Mouse (Mus musculus): ENCODE data around the gene Lbr. TPM values are rescaled to one million over a fixed set of nuclear protein-coding genes. Genes with fewer than 3 reads are reported as not detected.

Lbr gene
- polyA plus RNA-seq, 1 experiment from 2014 or later: 27.8 TPM

GRCm38 (mm10) chr1:181856329-181856728, 13.5 kb upstream of the Lbr start:
- Histone ChIP-seq H3K4me3 (ENCODE audit: low read depth, low read length) (no peak overlapping the region), H3K4me2 (ENCODE audit: low read length) (no peak overlapping the region), H3K27ac (ENCODE audit: low read length) (no peak overlapping the region), H3K36me3 (ENCODE audit: control insufficient read depth, insufficient read depth, low read length) (no peaks in the 10 kb centered on the region), H3K9ac (ENCODE audit: low read depth, low read length) (no peak overlapping the region), H3K27me3 (ENCODE audit: control insufficient read depth, insufficient read depth, low read depth, low read length) (peaks cover 3% of the 10 kb centered on the region), H3K4me1 (ENCODE audit: control insufficient read depth, insufficient read depth, low read length) (peaks cover 4% of the 10 kb centered on the region; the same call in 1 of the 2 replicates), H3K9me3 (replicated peaks; ENCODE audit: control insufficient read depth, low read length, poor library complexity, severe bottlenecking) (no peaks in the 10 kb centered on the region)
- 83% methylated on average over 2 of the region's 2 CpGs for WGBS
- ATAC-seq: no peak

GRCm38 (mm10) chr1:181854829-181855228, 12.0 kb upstream of the Lbr start:
- ATAC-seq: no peak
- H3K9ac ChIP-seq (ENCODE audit: low read depth, low read length): no peak overlapping the region
- no peak overlapping the region for H3K4me2 ChIP-seq (ENCODE audit: low read length)
- no peaks in the 10 kb centered on the region for H3K9me3 ChIP-seq (replicated peaks; ENCODE audit: control insufficient read depth, low read length, poor library complexity, severe bottlenecking)
- 100% methylated on average over 2 of the region's 2 CpGs for WGBS
- no peak overlapping the region for H3K4me3 ChIP-seq (ENCODE audit: low read depth, low read length)
- H3K27ac ChIP-seq (ENCODE audit: low read length): no peak overlapping the region
- H3K36me3 ChIP-seq (ENCODE audit: control insufficient read depth, insufficient read depth, low read length): no peaks in the 10 kb centered on the region
- H3K4me1 ChIP-seq (ENCODE audit: control insufficient read depth, insufficient read depth, low read length): peaks cover 4% of the 10 kb centered on the region; the same call in 1 of the 2 replicates
- peaks cover 3% of the 10 kb centered on the region for H3K27me3 ChIP-seq (ENCODE audit: control insufficient read depth, insufficient read depth, low read depth, low read length)

GRCm38 (mm10) chr1:181853081-181853736, 10.4 kb upstream of the Lbr start:
- Histone ChIP-seq H3K27me3 (ENCODE audit: control insufficient read depth, insufficient read depth, low read depth, low read length) (peaks cover 3% of the 10 kb centered on the region), H3K9ac (ENCODE audit: low read depth, low read length) (peak overlapping the region; percentile 21; the same call in 1 of the 2 replicates), H3K4me2 (ENCODE audit: low read length) (peak overlapping the region; percentile 46), H3K36me3 (ENCODE audit: control insufficient read depth, insufficient read depth, low read length) (no peaks in the 10 kb centered on the region), H3K9me3 (replicated peaks; ENCODE audit: control insufficient read depth, low read length, poor library complexity, severe bottlenecking) (no peaks in the 10 kb centered on the region), H3K4me1 (ENCODE audit: control insufficient read depth, insufficient read depth, low read length) (peaks cover 4% of the 10 kb centered on the region; the same call in 1 of the 2 replicates), H3K27ac (ENCODE audit: low read length) (no peak overlapping the region), H3K4me3 (ENCODE audit: low read depth, low read length) (peak overlapping the region; percentile 13)
- no peak; the same call in 1 of the 2 replicates for ATAC-seq
- 15% methylated on average over 21 of the region's 21 CpGs for WGBS

- ATAC-seq: no peak
- no peak overlapping the region; the same call in 1 of the 2 replicates for H3K4me2 ChIP-seq (ENCODE audit: low read length)
- WGBS: 59% methylated on average over 13 of the region's 13 CpGs
Observed at GRCm38 (mm10) chr1:181852466-181852865, 9.6 kb upstream of the Lbr start.

GRCm38 (mm10) chr1:181851521-181852310, 8.9 kb upstream of the Lbr start:
- Histone ChIP-seq H3K27ac (ENCODE audit: low read length) (no peak overlapping the region), H3K36me3 (ENCODE audit: control insufficient read depth, insufficient read depth, low read length) (no peaks in the 10 kb centered on the region), H3K9ac (ENCODE audit: low read depth, low read length) (no peak overlapping the region), H3K4me2 (ENCODE audit: low read length) (no peak overlapping the region), H3K4me1 (ENCODE audit: control insufficient read depth, insufficient read depth, low read length) (peaks cover 4% of the 10 kb centered on the region; the same call in 1 of the 2 replicates), H3K27me3 (ENCODE audit: control insufficient read depth, insufficient read depth, low read depth, low read length) (peaks cover 3% of the 10 kb centered on the region), H3K4me3 (ENCODE audit: low read depth, low read length) (no peak overlapping the region), H3K9me3 (replicated peaks; ENCODE audit: control insufficient read depth, low read length, poor library complexity, severe bottlenecking) (no peaks in the 10 kb centered on the region)
- no peak for ATAC-seq
- 90% methylated on average over 12 of the region's 12 CpGs for WGBS

More at GRCm38 (mm10) chr1:181852466-181852865, 9.6 kb upstream of the Lbr start:
- Histone ChIP-seq H3K27me3 (ENCODE audit: control insufficient read depth, insufficient read depth, low read depth, low read length) (peaks cover 3% of the 10 kb centered on the region), H3K9ac (ENCODE audit: low read depth, low read length) (no peak overlapping the region), H3K36me3 (ENCODE audit: control insufficient read depth, insufficient read depth, low read length) (no peaks in the 10 kb centered on the region), H3K4me3 (ENCODE audit: low read depth, low read length) (no peak overlapping the region), H3K27ac (ENCODE audit: low read length) (no peak overlapping the region), H3K9me3 (replicated peaks; ENCODE audit: control insufficient read depth, low read length, poor library complexity, severe bottlenecking) (no peaks in the 10 kb centered on the region), H3K4me1 (ENCODE audit: control insufficient read depth, insufficient read depth, low read length) (peaks cover 4% of the 10 kb centered on the region; the same call in 1 of the 2 replicates)

- Histone ChIP-seq H3K27me3 (ENCODE audit: control insufficient read depth, insufficient read depth, low read depth, low read length) (peaks cover 3% of the 10 kb centered on the region), H3K9me3 (replicated peaks; ENCODE audit: control insufficient read depth, low read length, poor library complexity, severe bottlenecking) (no peaks in the 10 kb centered on the region), H3K36me3 (ENCODE audit: control insufficient read depth, insufficient read depth, low read length) (no peaks in the 10 kb centered on the region), H3K27ac (ENCODE audit: low read length) (no peak overlapping the region), H3K4me3 (ENCODE audit: low read depth, low read length) (no peak overlapping the region), H3K4me1 (ENCODE audit: control insufficient read depth, insufficient read depth, low read length) (peaks cover 4% of the 10 kb centered on the region; the same call in 1 of the 2 replicates), H3K9ac (ENCODE audit: low read depth, low read length) (no peak overlapping the region), H3K4me2 (ENCODE audit: low read length) (no peak overlapping the region)
- 86% methylated on average over 4 of the region's 4 CpGs for WGBS
- no peak for ATAC-seq
Observed at GRCm38 (mm10) chr1:181850441-181850840, 7.6 kb upstream of the Lbr start.

GRCm38 (mm10) chr1:181848210-181848609, 5.4 kb upstream of the Lbr start:
- Histone ChIP-seq H3K27ac (ENCODE audit: low read length) (no peak overlapping the region), H3K4me1 (ENCODE audit: control insufficient read depth, insufficient read depth, low read length) (peaks cover 2% of the 10 kb centered on the region; the same call in 1 of the 2 replicates), H3K27me3 (ENCODE audit: control insufficient read depth, insufficient read depth, low read depth, low read length) (peaks cover 3% of the 10 kb centered on the region), H3K4me2 (ENCODE audit: low read length) (no peak overlapping the region), H3K9me3 (replicated peaks; ENCODE audit: control insufficient read depth, low read length, poor library complexity, severe bottlenecking) (no peaks in the 10 kb centered on the region), H3K9ac (ENCODE audit: low read depth, low read length) (no peak overlapping the region), H3K4me3 (ENCODE audit: low read depth, low read length) (no peak overlapping the region), H3K36me3 (ENCODE audit: control insufficient read depth, insufficient read depth, low read length) (no peaks in the 10 kb centered on the region)
- no peak for ATAC-seq
- 94% methylated on average over 1 of the region's 1 CpGs for WGBS

GRCm38 (mm10) chr1:181847396-181847795, 4.5 kb upstream of the Lbr start:
- Histone ChIP-seq H3K9me3 (replicated peaks; ENCODE audit: control insufficient read depth, low read length, poor library complexity, severe bottlenecking) (no peaks in the 10 kb centered on the region), H3K9ac (ENCODE audit: low read depth, low read length) (no peak overlapping the region), H3K4me2 (ENCODE audit: low read length) (no peak overlapping the region), H3K36me3 (ENCODE audit: control insufficient read depth, insufficient read depth, low read length) (no peaks in the 10 kb centered on the region), H3K4me1 (ENCODE audit: control insufficient read depth, insufficient read depth, low read length) (peaks cover 6% of the 10 kb centered on the region; the same call in 1 of the 2 replicates), H3K27me3 (ENCODE audit: control insufficient read depth, insufficient read depth, low read depth, low read length) (no peaks in the 10 kb centered on the region), H3K27ac (ENCODE audit: low read length) (no peak overlapping the region), H3K4me3 (ENCODE audit: low read depth, low read length) (no peak overlapping the region)
- 87% methylated on average over 3 of the region's 3 CpGs for WGBS
- ATAC-seq: no peak

GRCm38 (mm10) chr1:181845767-181846166, 2.9 kb upstream of the Lbr start:
- no peak overlapping the region for H3K4me2 ChIP-seq (ENCODE audit: low read length)
- no peak overlapping the region for H3K27ac ChIP-seq (ENCODE audit: low read length)

More at GRCm38 (mm10) chr1:181845767-181846166, 2.9 kb upstream of the Lbr start:
- H3K4me3 ChIP-seq (ENCODE audit: low read depth, low read length): no peak overlapping the region
- no peak for ATAC-seq
- no peak overlapping the region for H3K9ac ChIP-seq (ENCODE audit: low read depth, low read length)
- 89% methylated on average over 3 of the region's 3 CpGs for WGBS
- H3K27me3 ChIP-seq (ENCODE audit: control insufficient read depth, insufficient read depth, low read depth, low read length): no peaks in the 10 kb centered on the region
- H3K36me3 ChIP-seq (ENCODE audit: control insufficient read depth, insufficient read depth, low read length): no peaks in the 10 kb centered on the region
- peaks cover 12% of the 10 kb centered on the region for H3K4me1 ChIP-seq (ENCODE audit: control insufficient read depth, insufficient read depth, low read length)
- no peaks in the 10 kb centered on the region for H3K9me3 ChIP-seq (replicated peaks; ENCODE audit: control insufficient read depth, low read length, poor library complexity, severe bottlenecking)

Measured in midbrain, embryonic 16.5 days (tissue).